ENCODE assay signal across 23 mouse cellular contexts in the genomic region with DNA sequence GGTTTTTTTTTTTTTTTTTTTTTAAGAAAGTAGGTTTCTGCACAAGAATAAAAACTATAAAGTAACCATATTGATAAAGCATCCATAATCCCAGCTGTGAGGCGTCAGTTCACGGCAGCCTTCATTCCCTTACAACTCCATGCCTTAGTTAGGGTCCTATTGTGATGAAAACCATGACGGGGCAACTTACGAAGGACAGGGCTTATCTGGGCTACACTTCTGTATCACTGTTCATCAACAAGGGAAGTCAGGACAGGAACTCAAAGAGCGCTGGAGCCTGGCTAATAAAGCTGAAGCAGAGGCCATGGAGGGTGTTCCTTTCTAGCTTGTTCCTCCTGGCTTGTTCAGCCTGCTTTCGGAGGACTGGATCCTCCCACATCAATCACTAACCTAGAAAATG. TPM values are rescaled to one million over a fixed set of nuclear protein-coding genes. Genes with fewer than 3 reads are reported as not detected.
A peak's percentile ranks its signal among the peaks of the same experiment; 100 is the strongest.
DNase-seq lines count a peak whose midpoint lies in the region; ATAC-seq lines count a peak whose summit lies in the region.
"Had no signal": no experiment of that assay in that cellular context is flagged by ENCODE, and none has a peak within 500 bp of the region (broad histone marks: within the 10 kb centered on the region; RNA-seq: fewer than 3 reads in every experiment).

No protein-coding gene starts in this region.

- peak; percentile 69 to 77 for ATAC-seq in hematopoietic stem cell, adult 5-6 weeks (replicated peaks in 1 of 2; ENCODE audit: insufficient read depth in 1 of 2, low FRiP score in 2 of 2, low TSS enrichment in 1 of 2, low read depth in 1 of 2, poor library complexity in 2 of 2, severe bottlenecking in 2 of 2)
- peak; percentile 34; the same call in 1 of the 2 replicates for ATAC-seq in megakaryocyte-erythroid progenitor cell, adult 5-6 weeks (replicated peaks; ENCODE audit: low FRiP score, low TSS enrichment, poor library complexity, severe bottlenecking)
- ATAC-seq: CD4-positive, CD25-positive, alpha-beta regulatory T cell, adult 4 months; forebrain, embryonic 13.5 days had no signal

- DNase-seq in heart, adult 11 months: peak; percentile 84
- no peak for DNase-seq in heart, postnatal 10 days
- DNase-seq in MEL-GATA-1-ER (ENCODE audit: extremely low read depth, low read depth): peak; percentile 74
- no peak for DNase-seq in frontal cortex, adult 2 months (ENCODE audit: extremely low spot score in 1 of 2, low spot score in 1 of 2)
- no peak for DNase-seq in Muller cell, postnatal 12 days (ENCODE audit: inconsistent ontology term)
- no peak for DNase-seq in kidney, postnatal 4 days
- DNase-seq: adrenal gland, postnatal 14 days; cerebellum, adult 11-12 months; cerebellum, postnatal 36 days; gastrocnemius, postnatal 25 days; kidney, adult 8-10 months; kidney, postnatal 14 days; layer of hippocampus, adult 9-11 months; lung, adult 2 months; lung, postnatal 36 days; midbrain, embryonic 14.5 days; right cerebral cortex, postnatal 14 days; spleen, adult 18-20 months; thymus, postnatal 25 days had no signal

- intact Hi-C loops in heart, postnatal 10 days (cut with DNase I): no loop called here

RNA-seq across cellular contexts. Expression of a gene that starts 10.9 kb away (rescaled TPM):
- total RNA-seq in heart, postnatal 10 days (2021): 1 to 10 TPM; 2.5 to 3.6 TPM
- total RNA-seq in hematopoietic stem cell, adult 5-6 weeks (2017): 14.1 and 35.0 TPM in 2 replicates
- total RNA-seq in megakaryocyte-erythroid progenitor cell, adult 5-6 weeks (2014; fragmentation: Nextera tagmentation): 12.5 and 12.8 TPM in 2 replicates
- 15.8 and 21.7 TPM in 2 replicates for total RNA-seq in megakaryocyte-erythroid progenitor cell, adult 5-6 weeks (2017)
- 5.3 and 6.6 TPM in 2 replicates for polyA plus RNA-seq in frontal cortex, adult 2 months (2012; rRNA removed)

Comparison
In these comparisons a context has a peak if more than half of its experiments do, and no peak if none do; other contexts are left out.
1. DNase-seq: peak in heart, adult 11 months (single experiment) and MEL-GATA-1-ER (single experiment); none in heart, postnatal 10 days (0 of 2), frontal cortex, adult 2 months (0 of 2), Muller cell, postnatal 12 days (single experiment) and kidney, postnatal 4 days (0 of 2).